Mouse (Mus musculus): ENCODE measurements around the gene Pmf1. TPM values are rescaled to one million over a fixed set of nuclear protein-coding genes. Genes with fewer than 3 reads are reported as not detected.

The Pmf1 gene
- polyA plus RNA-seq, 3 experiments from 2014 or later: 46.3 to 105 (median 50.5) TPM

GRCm38 (mm10) chr3:88350732-88351131, 59.4 kb downstream of the Pmf1 start:
- no peak for ATAC-seq

Other genes with a start within 250 kb of the Pmf1 start
- gene Rhbg, start 155.6 kb downstream of the Pmf1 start, polyA plus RNA-seq (2017; shearing (Covaris generic)): not detected
- not detected for gene Gm38392, start 123.1 kb downstream of the Pmf1 start, polyA plus RNA-seq (2017; shearing (Covaris generic))
- gene Tsacc, start 113.3 kb downstream of the Pmf1 start, polyA plus RNA-seq (2017; shearing (Covaris generic)): 1 to 10 TPM; 2.3 to 6.2 (median 3.6) TPM
- gene Cct3, start 113.2 kb downstream of the Pmf1 start, polyA plus RNA-seq (2017; shearing (Covaris generic)): 100 to 1,000 TPM; 157 to 218 (median 188) TPM
- 100 to 1,000 TPM; 335 to 443 (median 344) TPM for gene Glmp, start 85.3 kb downstream of the Pmf1 start, polyA plus RNA-seq (2017; shearing (Covaris generic))
- 1 to 10 TPM; 1.2 to 2.4 (median 1.8) TPM for gene Tmem79, start 74.2 kb downstream of the Pmf1 start, polyA plus RNA-seq (2017; shearing (Covaris generic))
- gene Smg5, start 74.1 kb downstream of the Pmf1 start, polyA plus RNA-seq (2017; shearing (Covaris generic)): 10 to 100 TPM; 26.1 to 47.1 (median 37.8) TPM
- not detected for gene Paqr6, start 45.7 kb downstream of the Pmf1 start, polyA plus RNA-seq (2017; shearing (Covaris generic))
- gene Bglap3, start 37.6 kb downstream of the Pmf1 start, polyA plus RNA-seq (2017; shearing (Covaris generic)): not detected
- gene Bglap2, start 31.6 kb downstream of the Pmf1 start, polyA plus RNA-seq (2017; shearing (Covaris generic)): not detected
- not detected for gene Bglap, start 25.9 kb downstream of the Pmf1 start, polyA plus RNA-seq (2017; shearing (Covaris generic))
- 10 to 100 TPM; 11.2 to 14.6 (median 14.4) TPM for gene Slc25a44, start 14.8 kb upstream of the Pmf1 start, polyA plus RNA-seq (2017; shearing (Covaris generic))
- gene Sema4a, start 50.9 kb upstream of the Pmf1 start, polyA plus RNA-seq (2017; shearing (Covaris generic)): 10 to 100 TPM; 24.5 to 49.0 (median 28.3) TPM
- 1 to 10 TPM; 2.6 to 8.0 (median 4.0) TPM for gene Lmna, start 99.6 kb upstream of the Pmf1 start, polyA plus RNA-seq (2017; shearing (Covaris generic))
- under 1 TPM; 0.17 to 0.20 (median 0.18) TPM for gene Mex3a, start 122.1 kb upstream of the Pmf1 start, polyA plus RNA-seq (2017; shearing (Covaris generic))
- not detected for gene Rab25, start 138.0 kb upstream of the Pmf1 start, polyA plus RNA-seq (2017; shearing (Covaris generic))
- gene Lamtor2, start 142.7 kb upstream of the Pmf1 start, polyA plus RNA-seq (2017; shearing (Covaris generic)): 100 to 1,000 TPM; 149 to 189 (median 187) TPM
- 10 to 100 TPM in 2 of 3 experiments, 1 to 10 TPM in 1; 9.8 to 15.5 (median 12.1) TPM for gene Ubqln4, start 143.4 kb upstream of the Pmf1 start, polyA plus RNA-seq (2017; shearing (Covaris generic))
- 100 to 1,000 TPM; 131 to 197 (median 161) TPM for gene Ssr2, start 165.5 kb upstream of the Pmf1 start, polyA plus RNA-seq (2017; shearing (Covaris generic))
- gene Arhgef2, start 195.6 kb upstream of the Pmf1 start, polyA plus RNA-seq (2017; shearing (Covaris generic)): 10 to 100 TPM; 37.5 to 56.4 (median 46.5) TPM
- not detected for gene Rxfp4, start 242.8 kb upstream of the Pmf1 start, polyA plus RNA-seq (2017; shearing (Covaris generic))

Data from inflammation-experienced regulatory T-cells, adult 6 months (primary cell).